Mouse (Mus musculus): ENCODE results near the gene Ssxb3.
"Not testable (repeated sequence)": the region's sequence is repeated elsewhere in the genome, so short reads cannot be mapped to it uniquely, and the experiment has no call there.

Ssxb3 gene

GRCm38 (mm10) chrX:8591716-8592115 is at the start of gene Ssxb3:
Gene Ssxb3 (minus strand): TSS chrX:8591816.
- not testable (repeated sequence) for DNase-seq

- not testable (repeated sequence) for DNase-seq
Observed at GRCm38 (mm10) chrX:8548155-8548554, 43.5 kb downstream of the Ssxb3 start, which contains the start of gene Ssxb6. Gene Ssxb6 (minus strand): TSS chrX:8548255.
